Mouse (Mus musculus): ENCODE results near the gene 2310039H08Rik. TPM values are rescaled to one million over a fixed set of nuclear protein-coding genes. Genes with fewer than 3 reads are reported as not detected.

Gene 2310039H08Rik
- polyA plus RNA-seq, 1 experiment from 2014 or later, result 104 TPM

GRCm38 (mm10) chr17:46813637-46814036, 41.2 kb downstream of the 2310039H08Rik start:
- Histone ChIP-seq H3K9ac (ENCODE audit: low read depth, low read length) (no peak overlapping the region), H3K9me3 (ENCODE audit: control insufficient read depth, low read length) (no peaks in the 10 kb centered on the region), H3K4me1 (ENCODE audit: control insufficient read depth, insufficient read depth, low read length) (no peaks in the 10 kb centered on the region), H3K4me3 (ENCODE audit: low read length) (no peak overlapping the region), H3K36me3 (ENCODE audit: control insufficient read depth, insufficient read depth, low read length) (peaks cover 5% of the 10 kb centered on the region; the same call in 1 of the 2 replicates), H3K27ac (ENCODE audit: low read length) (no peak overlapping the region), H3K4me2 (ENCODE audit: low read depth, low read length) (no peak overlapping the region), H3K27me3 (replicated peaks; ENCODE audit: control insufficient read depth, insufficient read depth, low read length) (no peaks in the 10 kb centered on the region)
- no peak for ATAC-seq
- WGBS, result 70% methylated on average over 8 of the region's 8 CpGs

GRCm38 (mm10) chr17:46814497-46814896, 42.1 kb downstream of the 2310039H08Rik start:
- ATAC-seq, result no peak
- no peak overlapping the region for H3K4me3 ChIP-seq (ENCODE audit: low read length)
- WGBS, result 94% methylated on average over 6 of the region's 6 CpGs
- peaks cover 5% of the 10 kb centered on the region; the same call in 1 of the 2 replicates for H3K36me3 ChIP-seq (ENCODE audit: control insufficient read depth, insufficient read depth, low read length)
- H3K27me3 ChIP-seq (replicated peaks; ENCODE audit: control insufficient read depth, insufficient read depth, low read length), result no peaks in the 10 kb centered on the region
- H3K4me2 ChIP-seq (ENCODE audit: low read depth, low read length), result no peak overlapping the region
- no peaks in the 10 kb centered on the region for H3K4me1 ChIP-seq (ENCODE audit: control insufficient read depth, insufficient read depth, low read length)
- no peak overlapping the region for H3K9ac ChIP-seq (ENCODE audit: low read depth, low read length)
- H3K27ac ChIP-seq (ENCODE audit: low read length), result no peak overlapping the region
- no peaks in the 10 kb centered on the region for H3K9me3 ChIP-seq (ENCODE audit: control insufficient read depth, low read length)

- Histone ChIP-seq H3K4me2 (ENCODE audit: low read depth, low read length) (no peak overlapping the region), H3K36me3 (ENCODE audit: control insufficient read depth, insufficient read depth, low read length) (peaks cover 5% of the 10 kb centered on the region; the same call in 1 of the 2 replicates), H3K9ac (ENCODE audit: low read depth, low read length) (no peak overlapping the region), H3K27ac (ENCODE audit: low read length) (no peak overlapping the region), H3K9me3 (ENCODE audit: control insufficient read depth, low read length) (no peaks in the 10 kb centered on the region), H3K4me3 (ENCODE audit: low read length) (no peak overlapping the region), H3K27me3 (replicated peaks; ENCODE audit: control insufficient read depth, insufficient read depth, low read length) (no peaks in the 10 kb centered on the region), H3K4me1 (ENCODE audit: control insufficient read depth, insufficient read depth, low read length) (no peaks in the 10 kb centered on the region)
- 80% methylated on average over 13 of the region's 13 CpGs for WGBS
- ATAC-seq, result no peak
These were observed 43.9 kb downstream of the 2310039H08Rik start for GRCm38 (mm10) chr17:46816306-46816705.

- WGBS, result 92% methylated on average over 12 of the region's 12 CpGs
- H3K36me3 ChIP-seq (ENCODE audit: control insufficient read depth, insufficient read depth, low read length), result peaks cover 8% of the 10 kb centered on the region; the same call in 1 of the 2 replicates
- no peak overlapping the region for H3K9ac ChIP-seq (ENCODE audit: low read depth, low read length)
- no peak overlapping the region for H3K4me2 ChIP-seq (ENCODE audit: low read depth, low read length)
- no peaks in the 10 kb centered on the region for H3K9me3 ChIP-seq (ENCODE audit: control insufficient read depth, low read length)
- no peak overlapping the region for H3K4me3 ChIP-seq (ENCODE audit: low read length)
- peak; percentile 26; the same call in 1 of the 2 replicates for ATAC-seq
- H3K27ac ChIP-seq (ENCODE audit: low read length), result no peak overlapping the region
- no peaks in the 10 kb centered on the region for H3K27me3 ChIP-seq (replicated peaks; ENCODE audit: control insufficient read depth, insufficient read depth, low read length)
- no peaks in the 10 kb centered on the region for H3K4me1 ChIP-seq (ENCODE audit: control insufficient read depth, insufficient read depth, low read length)
These were observed 45.3 kb downstream of the 2310039H08Rik start for GRCm38 (mm10) chr17:46817734-46818158.

GRCm38 (mm10) chr17:46820628-46821027, 48.2 kb downstream of the 2310039H08Rik start:
- no peak overlapping the region for H3K4me3 ChIP-seq (ENCODE audit: low read length)
- no peak overlapping the region for H3K4me2 ChIP-seq (ENCODE audit: low read depth, low read length)
- H3K36me3 ChIP-seq (ENCODE audit: control insufficient read depth, insufficient read depth, low read length), result peaks cover 20% of the 10 kb centered on the region
- H3K4me1 ChIP-seq (ENCODE audit: control insufficient read depth, insufficient read depth, low read length), result no peaks in the 10 kb centered on the region
- no peaks in the 10 kb centered on the region for H3K9me3 ChIP-seq (ENCODE audit: control insufficient read depth, low read length)
- WGBS, result 90% methylated on average over 7 of the region's 7 CpGs
- H3K9ac ChIP-seq (ENCODE audit: low read depth, low read length), result no peak overlapping the region
- ATAC-seq, result no peak
- H3K27ac ChIP-seq (ENCODE audit: low read length), result no peak overlapping the region
- H3K27me3 ChIP-seq (replicated peaks; ENCODE audit: control insufficient read depth, insufficient read depth, low read length), result no peaks in the 10 kb centered on the region

Other genes starting within 250 kb of the 2310039H08Rik start
- gene Cul9, start 226.2 kb upstream of the 2310039H08Rik start, polyA plus RNA-seq (2015; fragmentation: Nextera tagmentation; extraction: Ambion mirVana), result 2.8 and 3.0 TPM in 2 replicates
- 4.9 and 5.9 TPM in 2 replicates for gene Srf, start 216.5 kb upstream of the 2310039H08Rik start, polyA plus RNA-seq (2015; fragmentation: Nextera tagmentation; extraction: Ambion mirVana)
- 53.2 and 54.4 TPM in 2 replicates for gene Ptk7, start 143.1 kb upstream of the 2310039H08Rik start, polyA plus RNA-seq (2015; fragmentation: Nextera tagmentation; extraction: Ambion mirVana)
- gene Klc4, start 126.6 kb upstream of the 2310039H08Rik start, polyA plus RNA-seq (2015; fragmentation: Nextera tagmentation; extraction: Ambion mirVana), result 93.7 and 104 TPM in 2 replicates
- 164 and 170 TPM in 2 replicates for gene Mrpl2, start 126.4 kb upstream of the 2310039H08Rik start, polyA plus RNA-seq (2015; fragmentation: Nextera tagmentation; extraction: Ambion mirVana)
- gene Cul7, start 122.3 kb upstream of the 2310039H08Rik start, polyA plus RNA-seq (2015; fragmentation: Nextera tagmentation; extraction: Ambion mirVana), result 42.4 and 43.1 TPM in 2 replicates
- 64.8 and 67.4 TPM in 2 replicates for gene Rrp36, start 98.3 kb upstream of the 2310039H08Rik start, polyA plus RNA-seq (2015; fragmentation: Nextera tagmentation; extraction: Ambion mirVana)
- 164 and 169 TPM in 2 replicates for gene Mea1, start 93.8 kb upstream of the 2310039H08Rik start, polyA plus RNA-seq (2015; fragmentation: Nextera tagmentation; extraction: Ambion mirVana)
- 107 and 111 TPM in 2 replicates for gene Klhdc3, start 91.7 kb upstream of the 2310039H08Rik start, polyA plus RNA-seq (2015; fragmentation: Nextera tagmentation; extraction: Ambion mirVana)
- 69.7 and 73.4 TPM in 2 replicates for gene Ppp2r5d, start 67.5 kb upstream of the 2310039H08Rik start, polyA plus RNA-seq (2015; fragmentation: Nextera tagmentation; extraction: Ambion mirVana)
- gene Pex6, start 61.2 kb upstream of the 2310039H08Rik start, polyA plus RNA-seq (2015; fragmentation: Nextera tagmentation; extraction: Ambion mirVana), result 17.1 and 20.8 TPM in 2 replicates
- 8.2 and 10.0 TPM in 2 replicates for gene Gnmt, start 43.5 kb upstream of the 2310039H08Rik start, polyA plus RNA-seq (2015; fragmentation: Nextera tagmentation; extraction: Ambion mirVana)
- gene Cnpy3, start 20.4 kb upstream of the 2310039H08Rik start, polyA plus RNA-seq (2015; fragmentation: Nextera tagmentation; extraction: Ambion mirVana), result 73.9 and 75.6 TPM in 2 replicates
- 0.34 and 0.37 TPM in 2 replicates for gene Ptcra, start 8.9 kb upstream of the 2310039H08Rik start, polyA plus RNA-seq (2015; fragmentation: Nextera tagmentation; extraction: Ambion mirVana)
- 142 and 153 TPM in 2 replicates for gene Rpl7l1, start 10.0 kb downstream of the 2310039H08Rik start, polyA plus RNA-seq (2015; fragmentation: Nextera tagmentation; extraction: Ambion mirVana)
- 3.0 TPM in 2 replicates for gene Bicral, start 85.8 kb downstream of the 2310039H08Rik start, polyA plus RNA-seq (2015; fragmentation: Nextera tagmentation; extraction: Ambion mirVana)
- 31.8 and 35.8 TPM in 2 replicates for gene Tbcc, start 118.0 kb downstream of the 2310039H08Rik start, polyA plus RNA-seq (2015; fragmentation: Nextera tagmentation; extraction: Ambion mirVana)
- not detected in 2 replicates for gene Prph2, start 137.8 kb downstream of the 2310039H08Rik start, polyA plus RNA-seq (2015; fragmentation: Nextera tagmentation; extraction: Ambion mirVana)
- gene Ubr2, start 237.9 kb downstream of the 2310039H08Rik start, polyA plus RNA-seq (2015; fragmentation: Nextera tagmentation; extraction: Ambion mirVana), result 9.1 and 10.1 TPM in 2 replicates

All from intestine, embryonic 16.5 days (tissue).